Mouse (Mus musculus): ENCODE measurements around the gene Mkrn2os. TPM values are rescaled to one million over a fixed set of nuclear protein-coding genes. Genes with fewer than 3 reads are reported as not detected.

Gene Mkrn2os
- total and polyA plus RNA-seq, 2 experiments from 2014 or later = 0.36 TPM; not detected in 1

- Histone ChIP-seq H3K36me3 (ENCODE audit: insufficient read depth, low read length) (peaks cover 40% of the 10 kb centered on the region), H3K9ac (replicated peaks; ENCODE audit: low read length, poor library complexity, severe bottlenecking) (no peak overlapping the region), H3K4me3 (ENCODE audit: low read depth, low read length) (no peak overlapping the region), H3K27ac (ENCODE audit: low read depth, low read length) (no peak overlapping the region), H3K4me1 (ENCODE audit: insufficient read depth, low read length) (no peaks in the 10 kb centered on the region), H3K9me3 (ENCODE audit: low read length) (no peaks in the 10 kb centered on the region), H3K27me3 (ENCODE audit: insufficient read depth, low read length) (no peaks in the 10 kb centered on the region), H3K4me2 (ENCODE audit: low read depth, low read length, poor library complexity, severe bottlenecking) (no peak overlapping the region)
- 95% methylated on average over 3 of the region's 3 CpGs for WGBS
- no peak for DNase-seq (ENCODE audit: low spot score)
- TF ChIP-seq CTCF (IDR thresholded peaks at IDR 0.05) = no peak
- no peak for ATAC-seq (ENCODE audit: low FRiP score)
Measured at GRCm38 (mm10) chr6:115580810-115581209, 11.6 kb downstream of the Mkrn2os start.

DNA sequence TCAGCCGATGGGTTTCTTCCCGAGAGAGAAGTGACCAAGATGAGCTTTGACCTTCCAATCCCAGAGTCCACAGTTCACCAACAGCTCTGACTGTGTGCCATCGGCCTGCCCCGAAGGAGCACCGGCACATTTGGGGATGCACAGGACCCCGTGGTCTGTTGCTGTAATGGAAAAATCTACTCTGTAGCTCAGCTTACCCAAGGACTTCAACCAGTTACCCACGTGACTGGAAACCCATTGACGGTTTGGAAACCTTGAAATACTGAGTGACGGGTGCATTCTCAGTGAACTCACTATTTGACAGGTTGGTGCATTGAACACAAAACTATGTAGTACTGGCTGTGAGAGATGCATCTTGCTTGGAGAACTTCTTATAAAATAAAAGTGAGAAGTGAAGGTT lies 14.4 kb downstream of the Mkrn2os start:
- Histone ChIP-seq H3K27me3 (ENCODE audit: insufficient read depth, low read length) (no peaks in the 10 kb centered on the region), H3K9ac (replicated peaks; ENCODE audit: low read length, poor library complexity, severe bottlenecking) (no peak overlapping the region), H3K4me2 (ENCODE audit: low read depth, low read length, poor library complexity, severe bottlenecking) (no peak overlapping the region), H3K9me3 (ENCODE audit: low read length) (no peaks in the 10 kb centered on the region), H3K4me3 (ENCODE audit: low read depth, low read length) (no peak overlapping the region), H3K36me3 (ENCODE audit: insufficient read depth, low read length) (peaks cover 53% of the 10 kb centered on the region), H3K27ac (ENCODE audit: low read depth, low read length) (no peak overlapping the region), H3K4me1 (ENCODE audit: insufficient read depth, low read length) (no peaks in the 10 kb centered on the region)
- TF ChIP-seq CTCF (IDR thresholded peaks at IDR 0.05) = no peak
- no peak for ATAC-seq (ENCODE audit: low FRiP score)
- DNase-seq (ENCODE audit: low spot score) = no peak
- WGBS = 88% methylated on average over 9 of the region's 9 CpGs

DNA sequence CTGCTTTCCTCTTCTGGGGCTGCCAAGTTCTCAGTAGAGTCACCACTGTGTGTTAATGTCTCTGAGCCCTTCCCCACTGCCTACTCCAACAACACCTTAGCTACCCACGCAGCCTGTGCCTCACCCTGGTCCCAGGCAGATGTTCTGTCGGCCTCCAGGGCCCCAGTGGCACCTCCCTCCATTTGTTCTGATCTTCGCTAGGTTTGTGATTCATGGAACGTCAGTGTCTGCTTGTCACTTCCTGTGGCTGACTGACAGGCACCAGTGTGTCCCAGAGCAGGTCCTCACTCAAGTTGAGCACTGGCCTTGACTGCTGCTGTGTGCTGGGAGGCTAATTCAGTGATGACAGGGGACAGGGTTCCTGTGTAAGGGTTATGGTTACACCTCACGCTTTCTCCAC lies 15.0 kb downstream of the Mkrn2os start:
- 93% methylated on average over 5 of the region's 5 CpGs for WGBS
- no peak for ATAC-seq (ENCODE audit: low FRiP score)
- Histone ChIP-seq H3K4me3 (ENCODE audit: low read depth, low read length) (no peak overlapping the region), H3K4me1 (ENCODE audit: insufficient read depth, low read length) (no peaks in the 10 kb centered on the region), H3K27ac (ENCODE audit: low read depth, low read length) (no peak overlapping the region), H3K9ac (replicated peaks; ENCODE audit: low read length, poor library complexity, severe bottlenecking) (no peak overlapping the region), H3K4me2 (ENCODE audit: low read depth, low read length, poor library complexity, severe bottlenecking) (no peak overlapping the region), H3K27me3 (ENCODE audit: insufficient read depth, low read length) (no peaks in the 10 kb centered on the region), H3K36me3 (ENCODE audit: insufficient read depth, low read length) (peaks cover 57% of the 10 kb centered on the region), H3K9me3 (ENCODE audit: low read length) (no peaks in the 10 kb centered on the region)
- no peak for TF ChIP-seq CTCF (IDR thresholded peaks at IDR 0.05)
- DNase-seq (ENCODE audit: low spot score) = no peak

GRCm38 (mm10) chr6:115574171-115574570 lies 18.2 kb downstream of the Mkrn2os start:
- H3K4me2 ChIP-seq (ENCODE audit: low read depth, low read length, poor library complexity, severe bottlenecking) = no peak overlapping the region
- ATAC-seq (ENCODE audit: low FRiP score) (no peak), DNase-seq (ENCODE audit: low spot score) (no peak)
- TF ChIP-seq CTCF (IDR thresholded peaks at IDR 0.05) = no peak
- H3K27ac ChIP-seq (ENCODE audit: low read depth, low read length) = no peak overlapping the region
- H3K9me3 ChIP-seq (ENCODE audit: low read length) = no peaks in the 10 kb centered on the region
- no peaks in the 10 kb centered on the region for H3K27me3 ChIP-seq (ENCODE audit: insufficient read depth, low read length)
- WGBS = 93% methylated on average over 7 of the region's 7 CpGs
- no peaks in the 10 kb centered on the region for H3K4me1 ChIP-seq (ENCODE audit: insufficient read depth, low read length)
- H3K36me3 ChIP-seq (ENCODE audit: insufficient read depth, low read length) = peaks cover 61% of the 10 kb centered on the region
- no peak overlapping the region for H3K4me3 ChIP-seq (ENCODE audit: low read depth, low read length)
- H3K9ac ChIP-seq (replicated peaks; ENCODE audit: low read length, poor library complexity, severe bottlenecking) = no peak overlapping the region

DNA sequence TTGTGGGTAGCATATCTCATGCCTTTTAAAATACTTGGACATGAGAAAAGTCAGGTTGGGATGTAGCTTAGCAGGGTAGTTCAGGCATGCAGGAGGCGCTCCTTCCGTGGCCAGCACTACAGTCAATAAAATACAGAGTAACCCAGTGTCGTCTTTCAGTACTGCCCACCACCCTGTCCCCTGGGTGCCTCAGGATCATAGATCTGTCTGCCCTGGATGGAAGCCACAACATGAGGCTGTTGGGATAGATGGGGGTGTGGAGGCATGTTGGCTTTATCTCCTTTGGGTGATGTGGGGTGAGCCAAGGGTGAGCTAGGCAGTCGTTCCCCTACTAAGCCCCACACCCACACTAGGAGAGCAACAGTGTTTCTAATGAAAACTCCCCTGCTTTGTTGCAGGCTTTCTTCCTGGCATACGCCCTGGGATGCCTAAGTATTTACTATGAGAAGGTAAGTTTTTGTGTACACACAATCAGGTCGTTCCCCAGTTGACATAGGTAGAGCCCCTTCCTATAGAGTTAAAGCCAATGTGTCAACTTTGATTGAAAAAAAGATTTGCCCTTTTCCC lies 26.8 kb downstream of the Mkrn2os start:
- no peak for TF ChIP-seq CTCF (IDR thresholded peaks at IDR 0.05)
- Histone ChIP-seq H3K9ac (replicated peaks; ENCODE audit: low read length, poor library complexity, severe bottlenecking) (no peak overlapping the region), H3K27ac (ENCODE audit: low read depth, low read length) (no peak overlapping the region), H3K4me2 (ENCODE audit: low read depth, low read length, poor library complexity, severe bottlenecking) (no peak overlapping the region), H3K9me3 (ENCODE audit: low read length) (no peaks in the 10 kb centered on the region), H3K36me3 (ENCODE audit: insufficient read depth, low read length) (peaks cover 65% of the 10 kb centered on the region), H3K27me3 (ENCODE audit: insufficient read depth, low read length) (no peaks in the 10 kb centered on the region), H3K4me1 (ENCODE audit: insufficient read depth, low read length) (no peaks in the 10 kb centered on the region), H3K4me3 (ENCODE audit: low read depth, low read length) (no peak overlapping the region)
- no peak for DNase-seq (ENCODE audit: low spot score)
- no peak for ATAC-seq (ENCODE audit: low FRiP score)
- 94% methylated on average over 6 of the region's 6 CpGs for WGBS

- H3K9ac ChIP-seq (replicated peaks; ENCODE audit: low read length, poor library complexity, severe bottlenecking) = no peak overlapping the region
- DNase-seq (ENCODE audit: low spot score) (no peak), ATAC-seq (ENCODE audit: low FRiP score) (no peak)
- H3K9me3 ChIP-seq (ENCODE audit: low read length) = no peaks in the 10 kb centered on the region
- no peak overlapping the region for H3K4me3 ChIP-seq (ENCODE audit: low read depth, low read length)
- TF ChIP-seq CTCF (IDR thresholded peaks at IDR 0.05) = no peak
- H3K36me3 ChIP-seq (ENCODE audit: insufficient read depth, low read length) = peaks cover 52% of the 10 kb centered on the region
- H3K27ac ChIP-seq (ENCODE audit: low read depth, low read length) = no peak overlapping the region
- no peaks in the 10 kb centered on the region for H3K4me1 ChIP-seq (ENCODE audit: insufficient read depth, low read length)
- no peaks in the 10 kb centered on the region for H3K27me3 ChIP-seq (ENCODE audit: insufficient read depth, low read length)
- no peak overlapping the region for H3K4me2 ChIP-seq (ENCODE audit: low read depth, low read length, poor library complexity, severe bottlenecking)
- WGBS = 92% methylated on average over 21 of the region's 21 CpGs
Measured at GRCm38 (mm10) chr6:115559651-115560632, 32.4 kb downstream of the Mkrn2os start.
